Mouse (Mus musculus) G1E (cell line): ENCODE measurements around the gene Ubn1.

Source experiments
- CTCF ChIP-seq: IDR thresholded peaks from 2 replicates; pipeline ENCODE4 v1.5.1; 2012; ENCODE audit warnings: low read depth, low read length, inconsistent platforms, mixed read lengths
- GATA1 ChIP-seq: IDR thresholded peaks from 2 replicates; pipeline ENCODE4 v1.6.1; 2012; ENCODE audit warnings: borderline replicate concordance, low read length, inconsistent platforms, mixed read lengths
- TAL1 ChIP-seq: conservative IDR thresholded peaks from 2 replicates; pipeline ENCODE4 v1.6.1; 2012; ENCODE audit warnings: low read depth, low read length, inconsistent platforms, mixed read lengths

DNA sequence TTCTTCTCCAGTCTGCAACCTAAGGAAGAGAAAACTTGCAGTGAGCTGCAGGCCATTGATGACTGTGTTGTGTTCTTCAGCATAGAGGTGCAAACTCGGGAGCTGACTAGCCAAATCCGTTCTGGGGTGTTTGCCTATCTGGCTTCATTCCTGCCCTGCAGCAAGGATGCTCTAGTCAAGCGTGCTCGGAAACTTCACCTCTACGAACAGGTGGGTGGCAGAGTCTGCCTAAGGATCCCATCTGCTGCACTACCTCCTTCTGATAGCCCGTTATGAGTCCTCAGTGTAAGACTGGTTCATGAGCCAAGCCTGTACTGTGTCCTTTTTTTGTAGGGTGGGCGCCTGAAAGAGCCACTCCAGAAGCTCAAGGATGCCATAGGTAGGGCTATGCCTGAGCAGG is 22.1 kb downstream of the Ubn1 start:
- TF ChIP-seq CTCF (no peak), TAL1 (no peak), GATA1 (no peak)
